Mouse (Mus musculus): ENCODE measurements around the gene Pigo.

GRCm38 (mm10) chr4:43044673-43045072 is 19.1 kb upstream of the Pigo start:
- TF ChIP-seq TCF12 (IDR thresholded peaks at IDR 0.05; ENCODE audit: insufficient read depth, poor library complexity, severe bottlenecking) = no peak
- TF ChIP-seq MAX (IDR thresholded peaks at IDR 0.05; ENCODE audit: low read depth) = no peak
- no peak for TF ChIP-seq POLR2A (IDR thresholded peaks at IDR 0.05; ENCODE audit: insufficient read length, low read depth)
- no peak for TF ChIP-seq POLR2AphosphoS2 (IDR thresholded peaks at IDR 0.05; ENCODE audit: insufficient read length, low read depth)
- no peak for TF ChIP-seq SRF (IDR thresholded peaks at IDR 0.05; ENCODE audit: control insufficient read depth, insufficient read length, low read depth)
- TF ChIP-seq MYOG (IDR thresholded peaks at IDR 0.05; ENCODE audit: control insufficient read depth in 1 of 3, insufficient read depth in 1 of 3, insufficient read length in 2 of 3, low read depth in 2 of 3) = no peak
